Mouse (Mus musculus): ENCODE data around the gene Ptprn2.

The Ptprn2 gene

GRCm38 (mm10) chr12:117214272-117214671, 728.8 kb downstream of the Ptprn2 start:
- peak; percentile 49 to 53 for DNase-seq (ENCODE audit: low spot score in 2 of 2)

- DNase-seq (ENCODE audit: low spot score in 2 of 2): no peak
Observed at GRCm38 (mm10) chr12:117214919-117215318, 729.4 kb downstream of the Ptprn2 start.

DNA sequence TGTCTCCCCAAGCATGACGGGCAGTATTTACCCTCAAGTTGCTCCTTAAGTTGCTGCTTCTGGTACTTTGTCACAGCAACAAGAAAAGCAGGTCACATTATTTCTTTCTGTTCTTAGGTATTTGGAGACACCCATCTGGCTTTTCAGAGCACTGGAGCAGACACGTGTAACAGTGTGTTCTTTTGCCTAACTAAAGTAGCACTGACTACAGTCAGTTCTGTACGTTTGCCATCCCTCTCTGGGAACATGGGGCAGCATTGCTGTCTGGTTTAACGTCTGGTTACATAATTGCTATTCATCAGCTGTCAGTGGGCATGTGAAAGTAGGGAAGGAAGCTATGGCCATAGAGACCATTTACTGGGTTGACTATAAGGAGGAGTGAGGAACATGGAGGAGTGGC, 736.4 kb downstream of the Ptprn2 start:
- no peak for DNase-seq (ENCODE audit: low spot score in 2 of 2)

DNA sequence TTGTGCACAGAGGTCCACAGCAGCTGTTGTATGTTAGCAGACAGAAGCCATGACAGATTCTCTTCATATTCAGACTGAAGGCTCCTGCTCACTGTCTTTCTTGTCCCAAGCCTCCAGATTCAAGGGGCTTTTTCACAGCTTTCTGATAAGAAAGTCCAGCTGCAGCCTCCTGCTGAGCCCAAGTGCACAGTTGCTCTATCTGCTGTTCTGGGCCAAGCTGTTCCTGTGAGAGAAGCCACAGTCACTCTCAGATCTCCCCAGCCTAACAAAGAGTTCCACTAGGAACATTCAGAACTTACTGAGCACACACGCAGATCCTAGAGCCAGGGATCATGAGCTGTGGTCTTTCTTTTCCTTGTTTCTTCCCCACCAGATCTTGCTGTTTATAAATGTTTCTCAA, 738.5 kb downstream of the Ptprn2 start:
- DNase-seq (ENCODE audit: low spot score in 2 of 2): no peak

DNA sequence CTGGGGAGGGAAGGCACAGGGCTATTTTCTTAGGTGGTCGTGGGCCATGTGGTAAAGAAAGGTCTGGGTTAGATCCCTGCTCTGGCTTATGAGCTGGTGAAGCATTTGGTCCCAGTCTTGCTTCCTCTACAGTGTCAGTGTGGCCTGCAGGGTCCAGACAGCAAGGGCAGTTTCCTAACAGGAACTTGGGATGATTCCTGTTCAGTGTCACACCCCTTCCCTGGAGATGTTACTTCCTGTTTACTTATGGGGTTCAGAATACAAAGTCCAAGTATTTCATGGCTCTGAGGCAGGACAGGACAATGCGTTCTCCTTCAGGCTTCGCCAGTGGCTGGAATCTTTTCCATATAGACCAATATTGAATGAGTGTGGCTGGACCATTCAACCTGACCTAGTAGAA, 741.7 kb downstream of the Ptprn2 start:
- no peak for DNase-seq (ENCODE audit: low spot score in 2 of 2)

DNA sequence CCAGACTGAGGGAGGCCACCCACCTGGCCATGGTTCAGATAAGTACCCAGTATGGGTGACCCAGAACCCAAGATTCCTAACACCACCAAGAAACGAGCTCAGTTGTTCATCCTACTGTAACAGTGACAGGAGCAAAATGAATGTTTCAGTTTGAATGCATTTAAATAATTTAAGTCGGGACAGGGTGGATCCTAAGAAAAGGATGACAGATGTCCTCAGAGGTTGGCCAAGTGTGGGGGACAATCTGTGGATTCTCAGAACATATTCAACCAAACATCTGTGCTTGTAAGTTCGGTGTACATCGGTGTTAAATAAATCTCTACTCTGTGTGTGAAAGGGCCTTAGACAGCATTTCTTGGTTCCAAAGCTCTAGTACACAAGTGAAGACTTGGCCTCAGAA, 743.9 kb downstream of the Ptprn2 start:
- no peak for DNase-seq (ENCODE audit: low spot score in 2 of 2)

DNA sequence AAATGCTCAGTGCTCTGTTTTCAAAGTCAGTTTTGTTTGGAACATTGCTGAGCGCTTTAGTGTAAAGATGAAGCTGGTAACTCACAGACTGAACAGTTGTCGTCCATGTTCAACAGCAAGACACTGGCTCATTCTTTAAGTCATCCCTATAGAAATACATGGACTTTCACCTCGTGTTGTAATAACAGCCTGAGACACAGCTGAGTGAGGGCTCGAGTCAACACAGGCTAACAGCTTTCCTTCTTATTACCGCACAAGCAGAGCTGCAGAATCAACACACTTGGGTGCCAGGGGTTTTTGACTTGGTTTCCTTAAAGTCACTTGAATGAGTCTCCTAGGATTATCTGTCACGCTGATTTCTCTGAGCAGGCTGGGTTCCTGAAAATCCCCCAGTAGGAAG, 744.8 kb downstream of the Ptprn2 start:
- no peak for DNase-seq (ENCODE audit: low spot score in 2 of 2)

DNA sequence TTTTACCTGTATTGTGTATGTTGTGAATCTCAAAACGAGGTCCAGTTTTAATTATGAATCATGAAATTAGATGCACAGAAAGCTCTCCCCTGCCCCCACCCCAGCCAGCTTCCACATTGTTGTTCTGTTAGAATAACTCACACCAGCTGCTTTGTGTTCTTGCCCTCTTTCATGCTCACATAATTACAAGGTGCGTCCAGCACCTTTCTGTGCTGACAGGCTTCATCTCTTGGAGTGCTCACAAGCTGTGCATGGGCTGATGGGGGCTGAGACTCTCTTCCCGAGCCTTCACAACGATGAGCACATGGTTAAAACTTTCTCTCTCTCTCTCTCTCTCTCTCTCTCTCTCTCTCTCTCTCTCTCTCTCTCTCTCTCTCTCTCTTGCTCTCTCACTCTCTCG, 746.3 kb downstream of the Ptprn2 start:
- no peak for DNase-seq (ENCODE audit: low spot score in 2 of 2)

GRCm38 (mm10) chr12:117235114-117235513, 749.6 kb downstream of the Ptprn2 start:
- DNase-seq (ENCODE audit: low spot score in 2 of 2): no peak

- DNase-seq (ENCODE audit: low spot score in 2 of 2): no peak
Observed at GRCm38 (mm10) chr12:117236020-117236734, 750.7 kb downstream of the Ptprn2 start.

GRCm38 (mm10) chr12:117236981-117237380, 751.5 kb downstream of the Ptprn2 start:
- no peak for DNase-seq (ENCODE audit: low spot score in 2 of 2)

DNA sequence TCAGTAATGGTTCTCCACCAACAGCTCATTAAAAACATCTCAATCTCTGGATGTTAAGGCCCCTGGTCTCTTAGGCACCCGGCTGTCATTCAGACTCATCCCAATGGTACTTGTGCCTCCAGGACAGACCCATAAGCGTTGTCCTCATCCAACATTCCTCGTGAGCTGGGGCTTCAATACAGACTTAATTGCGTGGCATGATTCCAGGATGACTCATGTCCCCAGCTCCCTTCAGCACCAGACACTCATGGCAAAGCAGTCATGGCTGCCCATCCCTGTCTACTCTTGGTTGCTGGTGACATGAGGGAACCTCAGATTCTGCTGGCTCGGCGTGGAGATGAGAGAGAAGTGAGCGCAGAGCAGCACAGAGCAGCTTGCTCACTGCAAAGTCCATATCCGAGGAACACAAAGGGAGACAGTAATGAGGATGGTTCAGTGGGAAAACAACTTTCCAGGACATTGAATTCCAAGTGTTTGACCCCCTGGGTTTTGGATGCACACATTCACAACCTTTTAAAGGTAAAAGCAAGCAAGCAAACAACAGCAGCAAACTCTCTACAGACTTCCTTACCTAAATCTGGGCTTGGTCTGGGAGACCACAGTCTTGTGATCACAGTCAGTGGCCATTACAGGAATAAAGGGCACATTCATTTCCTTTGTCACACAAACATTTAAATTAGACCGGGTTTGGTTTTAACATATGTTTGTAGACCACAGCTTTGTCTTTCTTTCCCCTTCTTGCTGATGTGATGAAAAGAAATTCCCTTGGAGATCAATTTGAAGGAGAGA, 754.6 kb downstream of the Ptprn2 start:
- DNase-seq (ENCODE audit: low spot score in 2 of 2): no peak

- no peak for DNase-seq (ENCODE audit: low spot score in 2 of 2)
Observed at GRCm38 (mm10) chr12:117242181-117242580, 756.7 kb downstream of the Ptprn2 start.

DNA sequence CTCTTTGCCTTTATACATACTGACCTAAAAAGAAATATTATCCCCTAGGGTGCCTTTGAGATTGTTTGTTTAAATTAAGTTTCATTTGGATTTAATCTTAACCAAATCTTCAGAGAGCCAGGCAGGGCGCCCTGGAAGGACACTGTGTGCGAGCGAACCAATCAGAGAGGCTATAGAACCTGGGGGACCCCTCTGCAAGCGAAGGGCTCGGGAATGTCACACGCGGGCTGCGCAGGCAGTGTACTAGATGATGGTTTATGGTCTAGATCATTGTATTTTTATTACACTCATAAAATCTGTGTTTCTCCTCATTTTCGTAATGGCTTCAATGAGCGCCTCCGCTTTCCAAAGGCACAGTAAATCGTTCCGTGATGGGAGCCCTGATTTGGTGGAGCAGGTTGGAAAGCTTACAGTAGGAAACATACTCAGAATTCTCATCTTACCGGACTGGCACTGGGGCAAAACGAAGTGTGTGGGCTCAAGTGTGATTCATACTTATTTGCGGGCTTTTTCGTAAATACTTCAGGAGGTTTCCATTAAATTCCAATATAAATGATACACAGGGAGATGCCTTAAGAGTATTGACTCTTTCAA, 760.5 kb downstream of the Ptprn2 start:
- no peak for DNase-seq (ENCODE audit: low spot score in 2 of 2)

DNA sequence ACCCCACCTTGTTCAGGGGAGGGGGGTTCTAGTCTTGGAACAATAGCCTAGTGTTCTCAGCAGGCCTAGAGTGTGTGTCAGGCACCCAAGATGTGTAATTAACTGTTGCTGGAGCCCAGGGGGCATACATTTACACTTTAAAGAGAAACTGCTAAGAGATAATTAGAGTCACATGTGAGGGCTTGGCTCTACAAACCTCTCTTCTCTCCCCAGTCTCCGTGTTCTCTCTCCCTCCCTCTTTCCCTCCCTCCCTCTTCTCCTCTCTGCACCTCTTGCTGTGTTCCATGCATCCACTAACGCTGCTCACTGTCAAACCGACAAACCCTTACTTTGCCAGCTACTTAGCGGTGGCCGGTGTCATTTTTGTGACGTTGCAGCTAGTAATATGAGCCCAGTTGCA, 764.9 kb downstream of the Ptprn2 start:
- DNase-seq (ENCODE audit: low spot score in 2 of 2): no peak

DNA sequence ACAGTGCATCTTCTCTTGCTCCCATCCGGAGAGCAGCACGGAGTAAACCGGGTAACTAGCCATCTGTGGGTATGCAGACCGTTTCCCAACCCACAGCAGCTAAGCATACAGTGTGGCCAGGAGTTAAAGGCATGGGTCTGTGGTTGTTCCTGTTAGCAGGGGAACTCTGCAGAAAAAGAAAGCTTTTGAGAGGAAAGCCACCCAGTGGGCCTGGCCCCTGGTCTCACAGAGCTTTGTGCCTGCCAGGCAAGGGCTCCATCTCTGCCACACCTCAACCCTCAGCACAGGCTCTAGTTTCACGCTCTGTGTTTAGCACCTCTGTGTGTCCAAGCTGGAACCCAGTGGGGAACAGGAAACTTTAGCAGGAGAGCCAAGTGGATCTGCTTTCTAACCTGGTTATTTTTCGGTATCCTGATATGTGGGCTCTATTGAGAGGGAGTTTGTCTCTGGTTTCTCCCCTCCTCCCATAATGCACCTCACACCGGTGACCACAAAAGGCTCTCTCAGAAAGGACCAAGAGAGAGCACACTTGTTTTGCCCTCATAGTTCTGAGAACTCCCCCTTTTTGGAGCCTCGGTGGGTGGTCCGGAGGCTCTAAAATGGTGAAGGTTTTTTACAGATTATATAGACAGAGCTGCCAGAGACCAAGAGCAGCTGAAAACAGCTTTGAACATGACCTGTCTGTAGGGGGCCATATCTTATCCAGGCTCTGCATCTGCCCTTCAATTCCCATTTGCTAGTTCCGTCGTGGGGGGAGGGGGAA, 766.3 kb downstream of the Ptprn2 start:
- DNase-seq (ENCODE audit: low spot score in 2 of 2): no peak

DNA sequence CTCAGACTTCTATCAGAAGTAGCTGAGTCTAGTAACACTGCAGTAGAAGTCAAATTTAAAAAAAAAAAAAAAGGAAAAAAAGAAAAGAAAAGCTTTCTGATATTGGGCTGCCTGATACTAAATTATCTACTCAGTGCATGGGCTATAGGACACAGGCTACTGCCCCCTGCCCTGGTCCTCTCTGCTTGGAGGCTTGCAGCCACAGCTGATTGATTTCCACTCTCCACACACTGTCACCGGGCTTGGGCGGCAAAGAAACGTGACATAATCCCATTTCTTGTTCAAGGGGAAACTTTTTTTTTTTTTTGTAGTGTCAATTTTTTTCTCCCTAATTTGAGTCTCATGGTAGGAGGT, 766.9 kb downstream of the Ptprn2 start:
- no peak for DNase-seq (ENCODE audit: low spot score in 2 of 2)

- no peak for DNase-seq (ENCODE audit: low spot score in 2 of 2)
Observed at GRCm38 (mm10) chr12:117254356-117254755, 768.8 kb downstream of the Ptprn2 start.

GRCm38 (mm10) chr12:117255325-117255724, 769.8 kb downstream of the Ptprn2 start:
- no peak for DNase-seq (ENCODE audit: low spot score in 2 of 2)

- no peak for DNase-seq (ENCODE audit: low spot score in 2 of 2)
Observed at GRCm38 (mm10) chr12:117255776-117256342, 770.3 kb downstream of the Ptprn2 start.

DNA sequence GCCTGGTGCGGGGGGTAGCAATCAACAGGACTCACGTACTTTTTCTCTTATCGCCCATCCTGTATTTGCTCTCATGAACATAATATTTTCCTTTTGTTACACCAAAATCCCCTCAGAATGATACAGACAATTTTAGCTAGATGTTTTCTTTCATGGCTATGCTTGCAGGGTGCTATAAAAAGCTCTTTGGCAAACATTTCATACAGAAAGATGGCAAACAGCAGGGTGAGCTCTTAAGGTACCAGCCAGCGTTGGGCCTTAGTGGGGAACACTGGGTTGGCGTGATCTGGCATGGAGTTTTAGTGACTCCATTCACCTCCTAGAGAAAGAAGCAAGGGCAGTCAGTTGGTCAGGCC, 771.3 kb downstream of the Ptprn2 start:
- no peak for DNase-seq (ENCODE audit: low spot score in 2 of 2)

Data from frontal cortex, postnatal 25 days (tissue).